Mouse (Mus musculus) MEL (cell line): ENCODE results near the gene Ntf5.

Experiments
- CHD1 ChIP-seq: IDR thresholded peaks from 2 replicates; pipeline ENCODE4 v1.6.1; 2012; ENCODE audit warnings: low read depth, mild to moderate bottlenecking, inconsistent platforms, low read length, improper control_type of control experiment
- CTCF ChIP-seq, 3 experiments: IDR thresholded peaks in 2 of 3; conservative IDR thresholded peaks in 1 of 3; 2 replicates each; pipeline ENCODE4 v1.5.1; 2011 to 2012; ENCODE audit warnings: low read length in 3 of 3, low read depth in 2 of 3, mild to moderate bottlenecking in 2 of 3, improper control_type of control experiment in 1 of 3, inconsistent platforms in 1 of 3, mixed read lengths in 1 of 3, moderate library complexity in 1 of 3; ENCODE audit not compliant: control insufficient read depth in 1 of 3, insufficient read depth in 1 of 3, poor library complexity in 1 of 3, severe bottlenecking in 1 of 3
- EP300 ChIP-seq, 2 experiments: IDR thresholded peaks; 2 replicates each; pipeline ENCODE4 v1.6.1; 2011; ENCODE audit warnings: improper control_type of control experiment in 2 of 2, low read length in 2 of 2, low read depth in 1 of 2, mild to moderate bottlenecking in 1 of 2
- ETS1 ChIP-seq: IDR thresholded peaks from 2 replicates; pipeline ENCODE4 v1.6.1; 2012; ENCODE audit warnings: low read depth, mild to moderate bottlenecking, inconsistent platforms, low read length, improper control_type of control experiment, moderate library complexity
- MXI1 ChIP-seq: IDR thresholded peaks from 2 replicates; pipeline ENCODE4 v1.6.1; 2011; ENCODE audit warnings: mild to moderate bottlenecking, low read depth, low read length, improper control_type of control experiment
- NELFE ChIP-seq: IDR thresholded peaks from 2 replicates; pipeline ENCODE4 v1.6.1; 2011; ENCODE audit warnings: low read depth, low read length, improper control_type of control experiment
- POLR2A ChIP-seq, 2 experiments: IDR thresholded peaks; 2 replicates each; pipeline ENCODE4 v1.6.1; 2011 to 2012; ENCODE audit warnings: low read length in 2 of 2, mild to moderate bottlenecking in 2 of 2, control low read depth in 1 of 2, improper control_type of control experiment in 1 of 2, low read depth in 1 of 2, moderate library complexity in 1 of 2; ENCODE audit not compliant: control insufficient read depth in 1 of 2, insufficient read depth in 1 of 2, poor library complexity in 1 of 2
- POLR2AphosphoS2 ChIP-seq: IDR thresholded peaks from 2 replicates; pipeline ENCODE4 v1.6.1; 2011; ENCODE audit warnings: low read length, improper control_type of control experiment
- SIN3A ChIP-seq: IDR thresholded peaks from 2 replicates; pipeline ENCODE4 v1.6.1; 2012; ENCODE audit warnings: low read length, improper control_type of control experiment, inconsistent platforms
- USF1 ChIP-seq: IDR thresholded peaks from 2 replicates; pipeline ENCODE4 v1.6.1; 2014; ENCODE audit warnings: low read depth, mild to moderate bottlenecking, inconsistent platforms, low read length, improper control_type of control experiment, moderate library complexity

DNA sequence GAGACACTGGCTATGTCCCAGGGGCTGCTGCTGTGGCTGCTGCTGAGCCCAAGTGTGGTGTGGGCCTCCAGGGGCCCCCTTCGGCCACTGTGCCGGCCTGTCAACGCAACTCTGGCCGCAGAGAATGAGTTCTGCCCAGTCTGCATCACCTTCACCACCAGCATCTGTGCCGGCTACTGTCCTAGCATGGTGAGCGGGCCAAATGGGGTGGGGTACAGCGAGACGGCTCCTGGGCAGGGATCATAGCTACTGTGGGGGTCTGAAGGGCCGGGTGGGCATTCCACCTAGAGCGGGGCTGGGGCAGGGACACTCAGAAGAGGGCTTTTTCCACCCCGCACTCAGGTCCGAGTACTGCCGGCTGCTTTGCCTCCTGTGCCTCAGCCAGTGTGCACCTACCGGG, 7.7 kb downstream of the Ntf5 start:
- no peak for TF ChIP-seq SIN3A
- TF ChIP-seq ETS1: no peak
- TF ChIP-seq CTCF (IDR thresholded peaks at IDR 0.05 in 2 of 3, conservative IDR thresholded peaks at IDR 0.05 in 1 of 3; ENCODE audit: control insufficient read depth in 1 of 3, insufficient read depth in 1 of 3, low read depth in 2 of 3, low read length in 3 of 3, poor library complexity in 1 of 3, severe bottlenecking in 1 of 3): no peak
- no peak for TF ChIP-seq CHD1
- TF ChIP-seq USF1: no peak
- TF ChIP-seq NELFE: no peak
- TF ChIP-seq POLR2A (IDR thresholded peaks at IDR 0.05; ENCODE audit: control insufficient read depth in 1 of 2, insufficient read depth in 1 of 2, low read depth in 1 of 2, low read length in 2 of 2, poor library complexity in 1 of 2): no peak
- TF ChIP-seq POLR2AphosphoS2: no peak
- no peak for TF ChIP-seq EP300 (IDR thresholded peaks at IDR 0.05; ENCODE audit: low read depth in 1 of 2, low read length in 2 of 2)
- no peak for TF ChIP-seq MXI1
